Mouse (Mus musculus): Measurements from ENCODE around the gene Prkd2. TPM values are rescaled to one million over a fixed set of nuclear protein-coding genes. Genes with fewer than 3 reads are reported as not detected.
A peak's percentile ranks its signal among the peaks of the same experiment; 100 is the strongest.

Gene Prkd2
- polyA plus RNA-seq, 1 experiment, result 363 TPM

GRCm38 (mm10) chr7:16890536-16890935, 47.8 kb downstream of the Prkd2 start:
- Histone ChIP-seq H3K4me1 (replicated peaks; ENCODE audit: control insufficient read depth, insufficient read depth, low read length) (peaks cover 14% of the 10 kb centered on the region), H3K4me3 (ENCODE audit: control insufficient read depth, insufficient read depth, low read length) (no peak overlapping the region), H3K27me3 (ENCODE audit: control insufficient read depth, insufficient read depth, low read length) (peaks cover 8% of the 10 kb centered on the region), H3K36me3 (ENCODE audit: control insufficient read depth, insufficient read depth, low read length) (no peaks in the 10 kb centered on the region), H3K27ac (ENCODE audit: control insufficient read depth, insufficient read depth, low read length) (no peak overlapping the region)
- 84% methylated on average over 6 of the region's 6 CpGs for WGBS
- no peak for TF ChIP-seq POLR2A (IDR thresholded peaks at IDR 0.05; ENCODE audit: control insufficient read depth, extremely low read depth, insufficient read depth, low read length, poor library complexity)
- TF ChIP-seq CTCF (IDR thresholded peaks at IDR 0.05; ENCODE audit: borderline replicate concordance, control insufficient read depth, extremely low read depth, insufficient read depth, low read length, poor library complexity), result no peak
- DNase-seq, result no peak

- Histone ChIP-seq H3K27me3 (ENCODE audit: control insufficient read depth, insufficient read depth, low read length) (peaks cover 4% of the 10 kb centered on the region), H3K4me1 (replicated peaks; ENCODE audit: control insufficient read depth, insufficient read depth, low read length) (peaks cover 14% of the 10 kb centered on the region), H3K4me3 (ENCODE audit: control insufficient read depth, insufficient read depth, low read length) (no peak overlapping the region), H3K36me3 (ENCODE audit: control insufficient read depth, insufficient read depth, low read length) (no peaks in the 10 kb centered on the region), H3K27ac (ENCODE audit: control insufficient read depth, insufficient read depth, low read length) (no peak overlapping the region)
- 11% methylated on average over 23 of the region's 23 CpGs for WGBS
- TF ChIP-seq POLR2A (IDR thresholded peaks at IDR 0.05; ENCODE audit: control insufficient read depth, extremely low read depth, insufficient read depth, low read length, poor library complexity), result no peak
- no peak for TF ChIP-seq CTCF (IDR thresholded peaks at IDR 0.05; ENCODE audit: borderline replicate concordance, control insufficient read depth, extremely low read depth, insufficient read depth, low read length, poor library complexity)
- DNase-seq, result no peak
These were observed 48.2 kb downstream of the Prkd2 start for GRCm38 (mm10) chr7:16890944-16891343.

- H3K4me1 ChIP-seq (replicated peaks; ENCODE audit: control insufficient read depth, insufficient read depth, low read length), result peaks cover 14% of the 10 kb centered on the region
- H3K36me3 ChIP-seq (ENCODE audit: control insufficient read depth, insufficient read depth, low read length), result no peaks in the 10 kb centered on the region
- no peak within 1 kb of the TSS for H3K27ac ChIP-seq (ENCODE audit: control insufficient read depth, insufficient read depth, low read length)
- H3K27me3 ChIP-seq (ENCODE audit: control insufficient read depth, insufficient read depth, low read length), result no peaks in the 10 kb centered on the region
- TF ChIP-seq POLR2A (IDR thresholded peaks at IDR 0.05; ENCODE audit: control insufficient read depth, extremely low read depth, insufficient read depth, low read length, poor library complexity), result no peak
- peak; percentile 98 for TF ChIP-seq CTCF (IDR thresholded peaks at IDR 0.05; ENCODE audit: borderline replicate concordance, control insufficient read depth, extremely low read depth, insufficient read depth, low read length, poor library complexity)
- peak within 1 kb of the TSS; percentile 11; the same call in 1 of the 2 replicates for H3K4me3 ChIP-seq (ENCODE audit: control insufficient read depth, insufficient read depth, low read length)
- peak; percentile 80 for DNase-seq
- WGBS, result 1% methylated on average over 30 of the region's 30 CpGs
These were observed 49.1 kb downstream of the Prkd2 start, which contains the start of gene Gng8 for GRCm38 (mm10) chr7:16891641-16892351. TSS of gene Gng8 (plus strand) at chr7:16891786.

GRCm38 (mm10) chr7:16892352-16892730, 49.6 kb downstream of the Prkd2 start:
- WGBS, result 53% methylated on average over 9 of the region's 9 CpGs
- Histone ChIP-seq H3K4me1 (replicated peaks; ENCODE audit: control insufficient read depth, insufficient read depth, low read length) (peaks cover 14% of the 10 kb centered on the region), H3K4me3 (ENCODE audit: control insufficient read depth, insufficient read depth, low read length) (no peak overlapping the region), H3K27me3 (ENCODE audit: control insufficient read depth, insufficient read depth, low read length) (no peaks in the 10 kb centered on the region), H3K36me3 (ENCODE audit: control insufficient read depth, insufficient read depth, low read length) (no peaks in the 10 kb centered on the region), H3K27ac (ENCODE audit: control insufficient read depth, insufficient read depth, low read length) (no peak overlapping the region)
- TF ChIP-seq CTCF (IDR thresholded peaks at IDR 0.05; ENCODE audit: borderline replicate concordance, control insufficient read depth, extremely low read depth, insufficient read depth, low read length, poor library complexity), result no peak
- TF ChIP-seq POLR2A (IDR thresholded peaks at IDR 0.05; ENCODE audit: control insufficient read depth, extremely low read depth, insufficient read depth, low read length, poor library complexity), result no peak
- DNase-seq, result no peak

GRCm38 (mm10) chr7:16893612-16894011, 50.9 kb downstream of the Prkd2 start:
- H3K27ac ChIP-seq (ENCODE audit: control insufficient read depth, insufficient read depth, low read length), result no peak overlapping the region

GRCm38 (mm10) chr7:16894279-16894678, 51.6 kb downstream of the Prkd2 start:
- TF ChIP-seq POLR2A (IDR thresholded peaks at IDR 0.05; ENCODE audit: control insufficient read depth, extremely low read depth, insufficient read depth, low read length, poor library complexity) (no peak), CTCF (IDR thresholded peaks at IDR 0.05; ENCODE audit: borderline replicate concordance, control insufficient read depth, extremely low read depth, insufficient read depth, low read length, poor library complexity) (no peak)
- 37% methylated on average over 4 of the region's 4 CpGs for WGBS
- no peak overlapping the region for H3K4me3 ChIP-seq (ENCODE audit: control insufficient read depth, insufficient read depth, low read length)
- no peaks in the 10 kb centered on the region for H3K36me3 ChIP-seq (ENCODE audit: control insufficient read depth, insufficient read depth, low read length)
- H3K27me3 ChIP-seq (ENCODE audit: control insufficient read depth, insufficient read depth, low read length), result no peaks in the 10 kb centered on the region
- DNase-seq, result no peak
- no peak overlapping the region for H3K27ac ChIP-seq (ENCODE audit: control insufficient read depth, insufficient read depth, low read length)
- peaks cover 14% of the 10 kb centered on the region for H3K4me1 ChIP-seq (replicated peaks; ENCODE audit: control insufficient read depth, insufficient read depth, low read length)

More at GRCm38 (mm10) chr7:16893612-16894011, 50.9 kb downstream of the Prkd2 start:
- WGBS, result 54% methylated on average over 6 of the region's 6 CpGs
- H3K27me3 ChIP-seq (ENCODE audit: control insufficient read depth, insufficient read depth, low read length), result no peaks in the 10 kb centered on the region
- TF ChIP-seq POLR2A (IDR thresholded peaks at IDR 0.05; ENCODE audit: control insufficient read depth, extremely low read depth, insufficient read depth, low read length, poor library complexity) (no peak), CTCF (IDR thresholded peaks at IDR 0.05; ENCODE audit: borderline replicate concordance, control insufficient read depth, extremely low read depth, insufficient read depth, low read length, poor library complexity) (no peak)
- no peaks in the 10 kb centered on the region for H3K36me3 ChIP-seq (ENCODE audit: control insufficient read depth, insufficient read depth, low read length)
- no peak for DNase-seq
- H3K4me1 ChIP-seq (replicated peaks; ENCODE audit: control insufficient read depth, insufficient read depth, low read length), result peaks cover 14% of the 10 kb centered on the region
- no peak overlapping the region for H3K4me3 ChIP-seq (ENCODE audit: control insufficient read depth, insufficient read depth, low read length)
